Mouse (Mus musculus): ENCODE data around the gene Mbnl1. TPM values are rescaled to one million over a fixed set of nuclear protein-coding genes. Genes with fewer than 3 reads are reported as not detected.

Gene Mbnl1
- total and polyA plus RNA-seq, 3 experiments, result 174 to 332 (median 249) TPM

DNA sequence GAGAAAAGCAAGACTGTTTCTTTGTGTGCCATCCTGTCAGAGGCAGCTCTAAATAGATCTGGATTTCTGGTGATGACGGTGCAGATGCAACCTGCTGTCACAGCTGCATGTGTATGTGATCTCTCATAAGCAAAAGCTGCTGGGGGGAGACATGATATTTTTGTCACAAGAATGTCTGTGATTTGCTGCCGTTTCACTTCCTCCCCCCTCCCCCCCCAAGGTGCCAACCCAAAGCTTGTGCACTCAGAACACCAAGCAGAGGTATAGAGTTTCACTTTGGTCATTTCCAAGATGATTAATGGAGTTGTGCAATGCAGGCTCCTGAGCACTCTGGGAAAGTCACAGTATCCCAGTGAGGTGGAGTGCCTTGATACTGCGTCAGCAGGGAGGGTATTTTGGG lies 116.7 kb downstream of the Mbnl1 start:
- H3K27me3 ChIP-seq (replicated peaks), result no peaks in the 10 kb centered on the region

DNA sequence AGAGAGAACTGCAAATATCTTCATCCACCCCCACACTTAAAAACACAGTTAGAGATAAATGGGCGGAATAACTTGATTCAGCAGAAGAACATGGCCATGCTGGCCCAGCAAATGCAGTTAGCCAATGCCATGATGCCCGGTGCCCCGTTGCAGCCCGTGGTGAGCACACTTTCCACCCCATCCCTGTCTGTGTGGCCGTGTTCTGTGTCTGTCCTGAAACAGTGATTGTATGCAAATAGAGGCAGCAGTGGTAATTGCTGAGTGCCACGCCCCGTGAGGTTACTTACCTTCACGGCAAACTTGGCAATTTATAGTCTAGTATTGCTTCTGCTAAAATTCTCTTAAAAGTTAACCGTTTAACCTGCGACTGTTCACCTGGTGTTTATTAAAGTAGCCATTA lies 123.0 kb downstream of the Mbnl1 start:
- TF ChIP-seq BHLHE40 (IDR thresholded peaks at IDR 0.05; ENCODE audit: low read depth, low read length), result peak; percentile 74
- no peak for TF ChIP-seq NELFE (IDR thresholded peaks at IDR 0.05; ENCODE audit: low read depth, low read length)
- TF ChIP-seq POLR2A (IDR thresholded peaks at IDR 0.05; ENCODE audit: low read depth, low read length), result peak; percentile 33; the same call in 1 of the 2 replicates
- Histone ChIP-seq H3K27me3 (replicated peaks) (no peaks in the 10 kb centered on the region), H3K9me3 (replicated peaks; ENCODE audit: low read length) (no peaks in the 10 kb centered on the region), H3K79me2 (replicated peaks; ENCODE audit: control insufficient read depth, extremely low read depth, insufficient read depth, poor library complexity, severe bottlenecking) (peaks cover 70% of the 10 kb centered on the region), H3K9ac (ENCODE audit: insufficient read depth, low read depth) (no peak overlapping the region), H3K27ac (ENCODE audit: insufficient read depth, low read depth) (peak overlapping the region; percentile 8; the same call in 1 of the 2 replicates), H3K4me3 (replicated peaks in 1 of 3; ENCODE audit: low read depth in 2 of 3, low read length in 2 of 3, poor library complexity in 1 of 3) (no peak overlapping the region), H3K36me3 (replicated peaks in 1 of 2; ENCODE audit: control insufficient read depth in 1 of 2, insufficient read depth in 1 of 2, low read length in 1 of 2) (peaks cover 20 to 36% of the 10 kb centered on the region in 2 experiments), H3K4me1 (ENCODE audit: control insufficient read depth in 1 of 2, insufficient read depth in 2 of 2) (peaks cover 5 to 90% of the 10 kb centered on the region in 2 experiments), H3K4me2 (ENCODE audit: insufficient read depth, low read depth, poor library complexity, severe bottlenecking) (peak overlapping the region; percentile 11; the same call in 1 of the 2 replicates)
- in situ Hi-C loops (cut with MboI; ENCODE audit: low pct_ligation_motif_present, low pct_unique_long_range_greater_than_20kb, low sequenced_read_pairs) (loop anchor here (10.0 kb wide), 1 partner anchor 61 kb away; no protein-coding TSS in a partner anchor), dilution Hi-C loops (cut with MboI; ENCODE audit: extremely low pct_ligation_motif_present, extremely low pct_unique_long_range_greater_than_20kb, low sequenced_read_pairs) (no loop called here)
- DNase-seq (ENCODE audit: extremely low read depth), result peak; percentile 60

More for the DNA sequence above, 116.7 kb downstream of the Mbnl1 start:
- H3K9me3 ChIP-seq (replicated peaks; ENCODE audit: low read length), result no peaks in the 10 kb centered on the region
- peak overlapping the region; percentile 55 for H3K4me2 ChIP-seq (ENCODE audit: insufficient read depth, low read depth, poor library complexity, severe bottlenecking)
- peak overlapping the region; percentile 54; the same call in 1 of the 2 replicates for H3K9ac ChIP-seq (ENCODE audit: insufficient read depth, low read depth)
- dilution Hi-C loops (cut with MboI; ENCODE audit: extremely low pct_ligation_motif_present, extremely low pct_unique_long_range_greater_than_20kb, low sequenced_read_pairs), result no loop called here
- DNase-seq (ENCODE audit: extremely low read depth), result peak; percentile 91
- H3K4me1 ChIP-seq (ENCODE audit: control insufficient read depth in 1 of 2, insufficient read depth in 2 of 2), result peaks cover 9 to 87% of the 10 kb centered on the region in 2 experiments; a peak in 3 of 4 replicates
- peaks cover 75% of the 10 kb centered on the region for H3K79me2 ChIP-seq (replicated peaks; ENCODE audit: control insufficient read depth, extremely low read depth, insufficient read depth, poor library complexity, severe bottlenecking)
- in situ Hi-C loops (cut with MboI; ENCODE audit: low pct_ligation_motif_present, low pct_unique_long_range_greater_than_20kb, low sequenced_read_pairs), result no loop called here
- TF ChIP-seq CHD2 (IDR thresholded peaks at IDR 0.05; ENCODE audit: low read length), result peak; percentile 68
- TF ChIP-seq PAX5 (IDR thresholded peaks at IDR 0.05; ENCODE audit: low read length), result no peak
- TF ChIP-seq MEF2A (IDR thresholded peaks at IDR 0.05; ENCODE audit: borderline replicate concordance, low read depth, low read length), result peak; percentile 96
- peak; percentile 73 for TF ChIP-seq TCF12 (IDR thresholded peaks at IDR 0.05; ENCODE audit: low read depth, low read length)
- peak; percentile 68; the same call in 1 of the 2 replicates for TF ChIP-seq MAX (IDR thresholded peaks at IDR 0.05; ENCODE audit: low read length)
- TF ChIP-seq EP300 (IDR thresholded peaks at IDR 0.05; ENCODE audit: low read length), result peak; percentile 89
- no peak; the same call in 1 of the 2 replicates for TF ChIP-seq SMC3 (IDR thresholded peaks at IDR 0.05; ENCODE audit: low read depth, low read length)
- no peak for TF ChIP-seq USF1 (IDR thresholded peaks at IDR 0.05; ENCODE audit: low read depth, low read length)
- peak; percentile 91 for TF ChIP-seq IRF4 (IDR thresholded peaks at IDR 0.05; ENCODE audit: low read depth, low read length)
- no peak for TF ChIP-seq NELFE (IDR thresholded peaks at IDR 0.05; ENCODE audit: low read depth, low read length)
- TF ChIP-seq JUND (conservative IDR thresholded peaks at IDR 0.05; ENCODE audit: low read depth, low read length), result no peak
- no peak for TF ChIP-seq TBP (conservative IDR thresholded peaks at IDR 0.05; ENCODE audit: low read depth, low read length)
- no peak for TF ChIP-seq ZC3H11A (IDR thresholded peaks at IDR 0.05; ENCODE audit: low read depth, low read length)
- TF ChIP-seq ZNF384 (IDR thresholded peaks at IDR 0.05; ENCODE audit: low read depth, low read length), result no peak; the same call in 1 of the 2 replicates
- peak; percentile 61; the same call in 1 of the 2 replicates for TF ChIP-seq POLR2AphosphoS2 (IDR thresholded peaks at IDR 0.05; ENCODE audit: low read depth, low read length)
- no peak for TF ChIP-seq KAT2A (IDR thresholded peaks at IDR 0.05; ENCODE audit: insufficient replicate concordance, low read length)
- no peak for TF ChIP-seq ZMIZ1 (IDR thresholded peaks at IDR 0.05; ENCODE audit: low read depth, low read length)
- TF ChIP-seq MYC (IDR thresholded peaks at IDR 0.05; ENCODE audit: low read depth, low read length), result 0 out of 2 replicates have a peak, but pooled peaks have one; percentile 57
- TF ChIP-seq E2F4 (IDR thresholded peaks at IDR 0.05; ENCODE audit: insufficient replicate concordance, low read depth, low read length), result no peak
- TF ChIP-seq RAD21 (IDR thresholded peaks at IDR 0.05; ENCODE audit: low read depth, low read length), result no peak
- peak; percentile 78; the same call in 1 of the 2 replicates for TF ChIP-seq RCOR1 (conservative IDR thresholded peaks at IDR 0.05; ENCODE audit: low read depth, low read length)
- TF ChIP-seq SIN3A (IDR thresholded peaks at IDR 0.05; ENCODE audit: low read length), result peak; percentile 81
- TF ChIP-seq BHLHE40 (IDR thresholded peaks at IDR 0.05; ENCODE audit: low read depth, low read length), result peak; percentile 86
- TF ChIP-seq UBTF (IDR thresholded peaks at IDR 0.05; ENCODE audit: low read depth, low read length), result no peak
- TF ChIP-seq CTCF (conservative IDR thresholded peaks at IDR 0.05 in 1 of 2, IDR thresholded peaks at IDR 0.05 in 1 of 2; ENCODE audit: low read depth in 2 of 2, low read length in 2 of 2), result no peak
- TF ChIP-seq ETS1 (conservative IDR thresholded peaks at IDR 0.05; ENCODE audit: low read depth, low read length), result peak; percentile 89
- no peak for TF ChIP-seq GABPA (IDR thresholded peaks at IDR 0.05; ENCODE audit: insufficient replicate concordance, low read depth, low read length)
- no peak; the same call in 1 of the 2 replicates for TF ChIP-seq POLR2A (IDR thresholded peaks at IDR 0.05; ENCODE audit: low read depth, low read length)
- TF ChIP-seq ELF1 (IDR thresholded peaks at IDR 0.05; ENCODE audit: low read depth, low read length), result no peak; the same call in 1 of the 2 replicates
- no peak for TF ChIP-seq HCFC1 (IDR thresholded peaks at IDR 0.05; ENCODE audit: low read depth, low read length)
- TF ChIP-seq CHD1 (IDR thresholded peaks at IDR 0.05; ENCODE audit: low read depth, low read length), result no peak
- TF ChIP-seq MAZ (IDR thresholded peaks at IDR 0.05; ENCODE audit: low read depth, low read length), result peak; percentile 80; the same call in 1 of the 2 replicates
- peak; percentile 59; the same call in 1 of the 2 replicates for TF ChIP-seq MXI1 (IDR thresholded peaks at IDR 0.05; ENCODE audit: low read depth, low read length)
- TF ChIP-seq NRF1 (IDR thresholded peaks at IDR 0.05; ENCODE audit: low read depth, low read length), result no peak
- TF ChIP-seq ZKSCAN1 (IDR thresholded peaks at IDR 0.05; ENCODE audit: borderline replicate concordance, low read depth, low read length), result no peak
- no peak for TF ChIP-seq USF2 (conservative IDR thresholded peaks at IDR 0.05; ENCODE audit: low read depth, low read length)
- 0 out of 2 replicates have a peak, but pooled peaks have one; percentile 52 for TF ChIP-seq MAFK (IDR thresholded peaks at IDR 0.05; ENCODE audit: insufficient replicate concordance, low read length)
- TF ChIP-seq JUN (IDR thresholded peaks at IDR 0.05; ENCODE audit: insufficient read depth, low read depth, low read length), result peak; percentile 29; the same call in 1 of the 2 replicates
- H3K27ac ChIP-seq (ENCODE audit: insufficient read depth, low read depth), result peak overlapping the region; percentile 68
- peaks cover 0 to 13% of the 10 kb centered on the region in 2 experiments for H3K36me3 ChIP-seq (replicated peaks in 1 of 2; ENCODE audit: control insufficient read depth in 1 of 2, insufficient read depth in 1 of 2, low read length in 1 of 2)
- no peak overlapping the region for H3K4me3 ChIP-seq (replicated peaks in 1 of 3; ENCODE audit: low read depth in 2 of 3, low read length in 2 of 3, poor library complexity in 1 of 3)

All from CH12.LX (cell line).